Mouse (Mus musculus): Measurements from ENCODE around the gene Ksr2. TPM values are rescaled to one million over a fixed set of nuclear protein-coding genes. Genes with fewer than 3 reads are reported as not detected.

Ksr2 gene
- total and polyA plus RNA-seq, 2 experiments = 0.06 to 0.09 TPM

GRCm38 (mm10) chr5:117629570-117629969 is 215.8 kb downstream of the Ksr2 start:
- H3K9ac ChIP-seq (ENCODE audit: low read depth, low read length) = no peak overlapping the region
- 80% methylated on average over 14 of the region's 14 CpGs for WGBS

GRCm38 (mm10) chr5:117635211-117635610 is 221.4 kb downstream of the Ksr2 start:
- Histone ChIP-seq H3K4me3 (ENCODE audit: insufficient read depth, low read depth, low read length) (no peak overlapping the region), H3K27me3 (ENCODE audit: control insufficient read depth, insufficient read depth, low read length) (no peaks in the 10 kb centered on the region), H3K4me1 (ENCODE audit: control insufficient read depth, insufficient read depth, low read length) (no peaks in the 10 kb centered on the region), H3K36me3 (ENCODE audit: control insufficient read depth, insufficient read depth, low read length) (no peaks in the 10 kb centered on the region), H3K79me2 (ENCODE audit: control insufficient read depth, insufficient read depth, low read length) (no peaks in the 10 kb centered on the region), H3K9ac (ENCODE audit: low read depth, low read length) (no peak overlapping the region), H3K27ac (replicated peaks; ENCODE audit: insufficient read depth, low read depth, low read length) (no peak overlapping the region)
- WGBS = 90% methylated on average over 2 of the region's 2 CpGs
- TF ChIP-seq POLR2A (IDR thresholded peaks at IDR 0.05; ENCODE audit: extremely low read depth, insufficient read depth, low read length) = no peak
- TF ChIP-seq CTCF (IDR thresholded peaks at IDR 0.05; ENCODE audit: low read depth, low read length) = no peak
- DNase-seq (ENCODE audit: extremely low read depth, low read depth, low spot score) = no peak

More at GRCm38 (mm10) chr5:117629570-117629969, 215.8 kb downstream of the Ksr2 start:
- no peak for DNase-seq (ENCODE audit: extremely low read depth, low read depth, low spot score)
- Histone ChIP-seq H3K4me1 (ENCODE audit: control insufficient read depth, insufficient read depth, low read length) (no peaks in the 10 kb centered on the region), H3K27me3 (ENCODE audit: control insufficient read depth, insufficient read depth, low read length) (no peaks in the 10 kb centered on the region), H3K79me2 (ENCODE audit: control insufficient read depth, insufficient read depth, low read length) (no peaks in the 10 kb centered on the region), H3K4me3 (ENCODE audit: insufficient read depth, low read depth, low read length) (no peak overlapping the region), H3K27ac (replicated peaks; ENCODE audit: insufficient read depth, low read depth, low read length) (no peak overlapping the region), H3K36me3 (ENCODE audit: control insufficient read depth, insufficient read depth, low read length) (no peaks in the 10 kb centered on the region)
- no peak for TF ChIP-seq CTCF (IDR thresholded peaks at IDR 0.05; ENCODE audit: low read depth, low read length)
- TF ChIP-seq POLR2A (IDR thresholded peaks at IDR 0.05; ENCODE audit: extremely low read depth, insufficient read depth, low read length) = no peak

- DNase-seq (ENCODE audit: extremely low read depth, low read depth, low spot score) = no peak
These were observed 222.0 kb downstream of the Ksr2 start for GRCm38 (mm10) chr5:117635838-117636237.

GRCm38 (mm10) chr5:117641585-117641984 is 227.8 kb downstream of the Ksr2 start:
- Histone ChIP-seq H3K36me3 (ENCODE audit: control insufficient read depth, insufficient read depth, low read length) (no peaks in the 10 kb centered on the region), H3K9ac (ENCODE audit: low read depth, low read length) (no peak overlapping the region)

More at GRCm38 (mm10) chr5:117635838-117636237, 222.0 kb downstream of the Ksr2 start:
- no peaks in the 10 kb centered on the region for H3K27me3 ChIP-seq (ENCODE audit: control insufficient read depth, insufficient read depth, low read length)
- TF ChIP-seq POLR2A (IDR thresholded peaks at IDR 0.05; ENCODE audit: extremely low read depth, insufficient read depth, low read length) (no peak), CTCF (IDR thresholded peaks at IDR 0.05; ENCODE audit: low read depth, low read length) (no peak)
- H3K4me3 ChIP-seq (ENCODE audit: insufficient read depth, low read depth, low read length) = no peak overlapping the region
- H3K79me2 ChIP-seq (ENCODE audit: control insufficient read depth, insufficient read depth, low read length) = no peaks in the 10 kb centered on the region
- H3K4me1 ChIP-seq (ENCODE audit: control insufficient read depth, insufficient read depth, low read length) = no peaks in the 10 kb centered on the region
- H3K36me3 ChIP-seq (ENCODE audit: control insufficient read depth, insufficient read depth, low read length) = no peaks in the 10 kb centered on the region
- whole genome bisulfite sequencing = 73% methylated on average over 5 of the region's 5 CpGs
- no peak overlapping the region for H3K27ac ChIP-seq (replicated peaks; ENCODE audit: insufficient read depth, low read depth, low read length)
- no peak overlapping the region for H3K9ac ChIP-seq (ENCODE audit: low read depth, low read length)

GRCm38 (mm10) chr5:117651238-117651886 is 237.6 kb downstream of the Ksr2 start:
- Histone ChIP-seq H3K9ac (ENCODE audit: low read depth, low read length) (no peak overlapping the region), H3K4me3 (ENCODE audit: insufficient read depth, low read depth, low read length) (no peak overlapping the region), H3K27me3 (ENCODE audit: control insufficient read depth, insufficient read depth, low read length) (no peaks in the 10 kb centered on the region), H3K36me3 (ENCODE audit: control insufficient read depth, insufficient read depth, low read length) (no peaks in the 10 kb centered on the region), H3K79me2 (ENCODE audit: control insufficient read depth, insufficient read depth, low read length) (no peaks in the 10 kb centered on the region), H3K27ac (replicated peaks; ENCODE audit: insufficient read depth, low read depth, low read length) (no peak overlapping the region), H3K4me1 (ENCODE audit: control insufficient read depth, insufficient read depth, low read length) (no peaks in the 10 kb centered on the region)
- DNase-seq (ENCODE audit: extremely low read depth, low read depth, low spot score) = no peak
- 74% methylated on average over 14 of the region's 14 CpGs for WGBS
- TF ChIP-seq CTCF (IDR thresholded peaks at IDR 0.05; ENCODE audit: low read depth, low read length) = no peak
- no peak for TF ChIP-seq POLR2A (IDR thresholded peaks at IDR 0.05; ENCODE audit: extremely low read depth, insufficient read depth, low read length)

More at GRCm38 (mm10) chr5:117641585-117641984, 227.8 kb downstream of the Ksr2 start:
- DNase-seq (ENCODE audit: extremely low read depth, low read depth, low spot score) = no peak
- WGBS = 74% methylated on average over 6 of the region's 6 CpGs
- H3K79me2 ChIP-seq (ENCODE audit: control insufficient read depth, insufficient read depth, low read length) = no peaks in the 10 kb centered on the region
- H3K27ac ChIP-seq (replicated peaks; ENCODE audit: insufficient read depth, low read depth, low read length) = no peak overlapping the region
- no peaks in the 10 kb centered on the region for H3K4me1 ChIP-seq (ENCODE audit: control insufficient read depth, insufficient read depth, low read length)
- TF ChIP-seq POLR2A (IDR thresholded peaks at IDR 0.05; ENCODE audit: extremely low read depth, insufficient read depth, low read length) = no peak
- no peak for TF ChIP-seq CTCF (IDR thresholded peaks at IDR 0.05; ENCODE audit: low read depth, low read length)
- H3K4me3 ChIP-seq (ENCODE audit: insufficient read depth, low read depth, low read length) = no peak overlapping the region
- H3K27me3 ChIP-seq (ENCODE audit: control insufficient read depth, insufficient read depth, low read length) = no peaks in the 10 kb centered on the region

GRCm38 (mm10) chr5:117658641-117659040 is 244.8 kb downstream of the Ksr2 start:
- no peak overlapping the region for H3K4me3 ChIP-seq (ENCODE audit: insufficient read depth, low read depth, low read length)
- no peak overlapping the region for H3K27ac ChIP-seq (replicated peaks; ENCODE audit: insufficient read depth, low read depth, low read length)
- H3K79me2 ChIP-seq (ENCODE audit: control insufficient read depth, insufficient read depth, low read length) = no peaks in the 10 kb centered on the region
- H3K4me1 ChIP-seq (ENCODE audit: control insufficient read depth, insufficient read depth, low read length) = no peaks in the 10 kb centered on the region
- H3K27me3 ChIP-seq (ENCODE audit: control insufficient read depth, insufficient read depth, low read length) = no peaks in the 10 kb centered on the region
- 51% methylated on average over 6 of the region's 6 CpGs for WGBS
- H3K36me3 ChIP-seq (ENCODE audit: control insufficient read depth, insufficient read depth, low read length) = no peaks in the 10 kb centered on the region
- H3K9ac ChIP-seq (ENCODE audit: low read depth, low read length) = no peak overlapping the region
- DNase-seq (ENCODE audit: extremely low read depth, low read depth, low spot score) = no peak
- TF ChIP-seq CTCF (IDR thresholded peaks at IDR 0.05; ENCODE audit: low read depth, low read length) (no peak), POLR2A (IDR thresholded peaks at IDR 0.05; ENCODE audit: extremely low read depth, insufficient read depth, low read length) (no peak)

Measured in liver, adult 2 months (tissue).